Mouse (Mus musculus) adrenal gland, adult 8-10 months (tissue): Measurements from ENCODE around the gene Rps8. TPM values are rescaled to one million over a fixed set of nuclear protein-coding genes. Genes with fewer than 3 reads are reported as not detected.
A peak's percentile ranks its signal among the peaks of the same experiment; 100 is the strongest.
"Not testable (repeated sequence)": the region's sequence is repeated elsewhere in the genome, so short reads cannot be mapped to it uniquely, and the experiment has no call there.

Experiments
- DNase-seq: peaks from one replicate; pipeline ENCODE4 v3.0.0; 2022
- total RNA-seq, 4 experiments: library from RNA; stranded (reverse); gene quantifications; 2 replicates each; pipeline ENCODE4 v1.2.4; 2022

Rps8 gene
- 1,000 to 10,000 TPM in 2 of 4 experiments, 100 to 1,000 TPM in 2; 974 to 1,059 (median 1,012) TPM for total RNA-seq

DNA sequence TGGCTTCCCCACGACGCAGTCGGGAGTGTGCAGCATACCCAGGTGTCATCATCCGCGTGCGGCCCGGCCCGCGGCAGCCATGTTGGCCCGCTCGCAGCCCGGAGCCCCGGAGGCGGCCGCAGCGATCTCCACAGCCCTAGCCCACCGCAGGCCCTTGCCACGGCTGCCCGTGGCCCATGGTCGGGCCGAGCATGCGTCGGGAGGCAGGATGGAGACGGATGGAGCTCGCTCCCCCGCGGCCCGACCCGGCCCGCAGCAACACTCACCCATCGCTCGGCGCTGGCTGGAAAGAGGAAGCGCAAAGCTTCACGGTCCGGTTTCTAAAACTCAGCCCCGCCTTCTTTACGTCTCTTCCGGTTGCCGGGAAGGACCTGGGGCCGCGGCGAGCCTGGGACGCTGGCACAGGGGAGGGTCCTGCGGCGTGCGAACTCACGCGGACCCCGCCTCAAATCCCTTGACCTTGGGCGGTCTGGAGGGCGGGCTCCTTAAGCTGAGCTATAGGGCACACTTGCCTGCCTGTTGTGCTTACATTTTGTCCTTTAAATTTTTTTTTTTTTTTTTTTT, at the start of gene Rps8:
Gene Rps8 (minus strand): TSS at position 452 of the 564 bp plus-strand sequence.
- peak; percentile 85 for DNase-seq

DNA sequence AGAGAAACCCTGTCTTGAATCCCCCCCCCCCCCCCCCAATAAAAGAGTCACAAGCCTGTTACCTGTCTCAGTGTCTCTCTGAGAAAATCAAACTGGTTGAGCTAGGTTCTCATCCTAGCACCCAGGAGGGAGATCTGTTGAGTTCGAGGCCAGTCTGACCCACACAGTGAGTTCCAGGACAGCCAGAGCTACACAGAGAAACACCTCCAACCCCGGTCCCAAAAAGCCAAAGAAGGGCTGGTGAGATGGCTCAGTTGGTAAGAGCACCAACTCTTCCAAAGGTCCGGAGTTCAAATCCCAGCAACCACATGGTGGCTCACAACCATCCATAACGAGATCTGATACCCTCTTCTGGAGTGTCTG, 46.9 kb upstream of the Rps8 start:
- no peak for DNase-seq

DNA sequence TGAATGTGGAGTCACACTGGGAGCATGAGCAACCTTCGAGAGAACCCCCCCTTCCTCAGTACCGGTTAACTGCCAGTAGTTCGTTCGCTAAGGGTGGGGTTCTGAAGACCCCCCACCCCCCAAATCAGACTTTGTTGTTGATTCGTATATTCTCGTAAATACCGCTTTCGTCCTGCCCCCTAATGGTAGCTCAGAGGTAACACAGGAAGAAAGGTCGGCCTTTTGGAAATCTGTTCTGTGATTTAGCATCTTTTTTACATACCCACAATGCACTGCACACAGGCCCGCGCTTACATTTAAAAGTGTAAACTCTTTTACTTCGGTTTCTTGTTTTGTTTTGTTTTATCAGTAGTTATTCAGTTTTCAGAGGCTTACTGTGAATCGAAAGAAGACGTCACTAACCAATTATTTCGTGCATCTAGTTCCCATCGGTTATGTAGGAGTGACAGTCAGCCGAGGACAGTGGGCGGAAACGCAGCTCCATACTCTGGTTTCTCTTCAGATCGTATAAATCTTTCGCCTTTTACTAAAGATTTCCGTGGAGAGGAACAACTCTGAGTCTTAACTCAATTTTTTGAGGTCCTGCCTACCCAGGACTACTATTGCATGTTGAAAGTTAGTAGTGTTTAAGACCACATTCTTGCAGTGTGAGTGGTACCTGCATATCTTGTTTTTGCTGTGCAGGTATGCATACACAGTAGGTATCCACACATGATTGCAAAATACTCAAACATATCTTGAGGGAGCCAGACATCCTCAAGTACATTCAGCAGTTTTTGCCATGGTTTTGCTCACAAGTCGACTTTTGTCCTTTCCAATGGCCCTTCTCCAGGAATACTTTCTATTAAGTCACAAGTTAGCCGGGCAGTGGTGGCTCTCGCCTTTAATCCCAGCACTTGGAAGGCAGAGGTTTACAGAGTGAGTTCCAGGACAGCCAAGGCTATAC, 46.3 kb upstream of the Rps8 start:
- no peak for DNase-seq

DNA sequence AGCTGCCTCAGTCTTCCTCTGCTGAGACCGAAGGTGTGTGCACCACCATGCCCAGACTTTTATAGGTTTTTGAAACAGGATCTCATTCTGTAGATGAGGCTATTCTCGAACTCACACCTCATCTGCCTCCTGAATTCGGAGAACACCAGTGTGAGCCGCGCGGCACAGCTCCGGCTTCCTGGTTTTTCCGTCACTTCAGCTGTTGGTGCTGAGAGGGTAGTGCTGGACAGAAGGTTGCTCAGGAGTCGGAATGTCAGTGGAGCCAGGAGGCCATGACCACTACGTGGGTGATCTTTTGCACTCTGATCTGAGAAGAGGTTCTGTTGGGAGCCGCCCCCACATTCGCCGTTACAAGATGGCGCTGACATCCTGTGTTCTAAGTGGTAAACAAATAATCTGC, 35.8 kb upstream of the Rps8 start:
- DNase-seq: no peak

DNA sequence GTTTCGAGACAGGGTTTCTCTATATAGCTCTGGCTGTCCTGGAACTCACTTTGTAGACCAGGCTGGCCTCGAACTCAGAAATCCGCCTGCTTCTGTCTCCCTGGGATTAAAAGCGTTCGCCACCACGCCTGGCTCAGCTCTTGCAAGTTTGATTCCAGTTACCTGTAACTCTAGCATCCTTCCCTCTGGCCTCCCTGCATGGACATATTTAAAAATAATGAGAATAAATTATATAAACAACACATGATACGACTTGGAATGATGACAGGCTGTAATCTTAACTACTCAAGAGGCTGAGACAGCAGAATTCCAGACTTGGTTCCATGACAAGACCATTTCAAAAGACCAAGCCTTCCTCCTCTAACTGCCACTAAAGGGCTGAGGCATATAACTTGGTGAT, 34.6 kb upstream of the Rps8 start:
- no peak for DNase-seq

DNA sequence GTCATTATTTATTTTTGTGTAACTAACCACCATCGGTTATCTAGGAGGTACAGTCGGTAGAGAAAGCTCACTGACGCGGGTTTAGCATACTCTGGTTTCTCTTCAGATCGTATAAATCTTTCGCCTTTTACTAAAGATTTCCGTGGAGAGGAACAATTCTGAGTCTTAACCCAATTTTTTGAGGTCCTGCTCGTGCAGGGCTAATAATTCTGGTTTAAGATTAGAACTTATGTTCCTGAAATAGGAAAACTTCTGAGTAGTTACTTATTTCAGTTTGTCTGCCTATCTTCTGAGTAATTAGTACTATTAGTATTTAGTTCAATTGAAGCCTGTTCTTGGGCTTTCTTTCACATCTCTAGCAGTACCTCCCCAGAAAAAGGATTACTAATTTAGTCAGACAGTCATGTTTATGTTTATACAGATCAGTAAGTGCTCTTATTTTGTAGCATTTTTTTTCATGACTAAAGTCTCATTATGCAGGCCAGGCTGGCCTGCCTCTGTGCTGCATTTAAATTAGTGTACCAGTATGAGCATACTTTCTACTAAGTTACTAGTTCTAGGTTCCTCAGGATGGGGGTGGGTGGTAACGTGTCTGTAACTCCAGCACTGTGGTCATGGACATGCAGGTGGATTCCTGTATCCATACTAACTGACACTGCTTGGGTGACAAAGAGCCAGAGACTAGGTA, 34.0 kb upstream of the Rps8 start:
- no peak for DNase-seq

DNA sequence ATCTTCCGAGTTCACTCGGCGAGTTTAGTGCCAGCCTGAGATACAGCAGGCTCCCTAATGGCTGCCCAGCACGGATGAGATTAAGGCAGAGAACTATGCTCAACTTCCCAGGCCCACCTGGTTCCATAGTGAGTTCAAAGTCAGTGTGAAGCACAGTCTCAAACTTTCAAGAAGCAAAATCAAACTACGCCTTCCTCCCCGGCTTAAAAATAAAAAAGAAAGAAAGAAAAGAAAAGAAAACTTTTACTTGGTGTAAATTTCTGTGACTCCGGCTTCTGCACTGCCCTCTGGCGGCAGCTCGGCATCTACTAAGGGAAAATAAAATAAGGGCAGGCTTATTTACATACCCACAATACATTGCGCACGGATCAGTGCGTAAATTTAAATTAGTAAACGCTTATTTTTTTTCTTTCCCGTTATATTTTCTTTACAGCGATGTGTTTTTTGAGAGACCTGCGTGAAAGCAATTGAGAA, 33.4 kb upstream of the Rps8 start:
- peak; percentile 61 for DNase-seq

DNA sequence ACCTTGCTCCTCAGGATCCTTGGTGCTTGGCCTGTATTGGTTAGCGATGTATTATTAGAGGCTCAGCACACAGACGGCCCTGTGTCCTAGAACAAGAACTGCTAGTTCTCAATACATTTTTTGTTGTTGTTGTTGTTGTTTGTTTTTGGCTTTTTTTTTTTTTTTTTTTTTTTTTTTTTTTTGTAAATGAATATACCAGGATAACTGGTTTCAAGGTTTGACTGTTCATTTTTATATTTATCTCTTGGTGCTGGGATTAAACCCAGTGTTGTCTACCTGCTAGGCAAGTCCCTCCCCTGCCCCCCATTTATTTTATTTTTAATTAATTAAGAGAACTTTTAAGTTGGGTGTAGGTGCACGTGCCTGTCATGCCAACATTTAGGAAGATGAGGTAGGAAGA, 32.9 kb upstream of the Rps8 start:
- no peak for DNase-seq

DNA sequence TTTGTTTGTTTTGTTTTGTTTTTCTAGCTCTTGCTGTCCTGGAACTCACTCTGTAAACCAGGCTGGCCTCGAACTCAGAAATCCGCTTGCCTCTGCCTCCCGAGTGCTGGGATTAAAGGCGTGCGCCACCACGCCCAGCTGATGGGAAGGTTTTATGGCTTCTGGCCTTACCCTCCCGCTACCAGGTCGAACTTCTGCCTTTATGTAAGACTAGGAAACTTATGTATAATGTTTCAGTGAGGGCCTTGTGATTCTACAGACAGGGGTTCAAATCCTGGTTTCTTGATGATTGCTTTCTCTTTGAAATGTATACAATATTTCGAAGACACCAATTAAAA, 26.7 kb upstream of the Rps8 start:
- not testable (repeated sequence) for DNase-seq

DNA sequence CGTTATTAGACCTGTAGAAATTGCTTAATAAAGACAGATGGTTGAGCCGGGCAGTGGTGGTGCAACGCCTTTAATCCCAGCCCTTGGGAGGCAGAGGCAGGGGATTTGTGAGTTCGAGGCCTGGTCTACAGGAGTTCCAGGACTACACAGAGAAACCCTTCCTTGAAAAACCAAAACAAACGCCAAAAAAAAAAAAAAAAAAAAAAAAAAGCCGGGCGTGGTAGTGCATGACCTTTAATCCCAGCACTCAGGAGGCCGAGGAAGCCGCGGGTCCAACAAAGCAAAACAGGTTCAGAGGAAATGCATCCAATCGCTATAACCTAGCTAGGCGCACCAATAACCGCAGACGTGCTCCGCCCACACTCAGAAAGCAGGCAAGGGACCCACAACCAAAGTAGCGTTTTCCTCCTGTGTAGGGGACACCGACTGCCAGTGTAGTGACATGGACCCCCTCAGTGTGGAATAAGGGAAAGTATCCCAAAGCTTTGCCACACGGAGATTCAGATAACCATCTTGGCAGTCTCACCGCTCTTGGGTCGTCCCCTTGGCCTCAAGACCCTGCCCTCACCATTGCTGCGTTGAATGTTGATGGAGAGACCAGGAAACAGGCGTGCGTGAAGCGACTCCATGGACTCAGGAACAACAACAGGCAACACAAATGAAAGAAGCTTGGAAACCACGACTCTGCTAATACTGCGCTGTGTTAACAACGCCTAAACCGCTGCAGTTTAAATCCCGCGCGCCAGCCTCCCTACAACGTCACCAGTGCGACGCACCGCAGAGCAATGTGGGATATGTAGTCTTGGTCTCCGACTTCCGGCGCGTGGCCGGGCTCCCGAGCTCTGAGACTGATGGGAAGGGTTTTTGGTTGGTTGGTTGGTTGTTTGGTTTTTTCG, 26.1 kb upstream of the Rps8 start, which contains the start of gene Kif2c:
Gene Kif2c (minus strand): TSS at position 777 of the 896 bp plus-strand sequence.
- peak; percentile 88 for DNase-seq

DNA sequence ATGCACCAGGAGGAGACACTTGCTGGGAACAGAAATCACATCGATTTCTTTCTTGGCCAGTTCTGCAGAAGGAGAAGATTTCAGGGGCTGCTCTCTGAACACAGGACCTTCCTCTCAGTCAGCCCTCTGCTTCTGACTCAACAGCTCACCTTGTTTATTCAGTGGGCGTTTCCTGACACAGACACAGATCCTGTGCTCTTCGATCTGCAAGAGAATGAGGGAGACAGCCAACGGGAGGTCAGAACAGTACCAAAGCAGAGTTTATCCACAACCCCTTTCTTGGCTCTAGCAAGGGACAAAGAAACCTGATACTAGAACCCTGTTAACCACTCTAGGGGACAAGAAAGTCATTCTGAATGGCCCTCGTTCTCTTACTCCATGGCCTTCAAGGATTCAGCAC, 13.9 kb upstream of the Rps8 start:
- DNase-seq: no peak

DNA sequence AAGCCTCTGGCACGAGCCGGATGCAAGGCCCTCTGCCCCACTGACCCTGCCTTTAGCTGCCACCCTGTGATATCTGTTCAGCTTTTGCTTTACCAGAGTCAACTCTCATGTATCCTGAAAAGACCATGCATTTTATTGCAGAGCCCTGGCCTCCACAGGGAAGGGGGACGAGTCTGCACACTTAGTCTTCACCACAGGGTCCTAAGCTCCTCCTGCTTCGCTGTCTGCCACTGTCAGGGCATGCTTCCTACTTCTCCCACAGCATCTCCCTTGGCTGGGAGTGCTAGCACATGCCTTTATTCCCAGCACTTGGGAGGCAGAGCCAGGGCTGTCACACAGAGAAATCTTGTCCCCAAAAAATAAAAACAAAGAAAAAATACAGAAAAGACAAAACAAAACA, 5.1 kb upstream of the Rps8 start:
- no peak for DNase-seq

DNA sequence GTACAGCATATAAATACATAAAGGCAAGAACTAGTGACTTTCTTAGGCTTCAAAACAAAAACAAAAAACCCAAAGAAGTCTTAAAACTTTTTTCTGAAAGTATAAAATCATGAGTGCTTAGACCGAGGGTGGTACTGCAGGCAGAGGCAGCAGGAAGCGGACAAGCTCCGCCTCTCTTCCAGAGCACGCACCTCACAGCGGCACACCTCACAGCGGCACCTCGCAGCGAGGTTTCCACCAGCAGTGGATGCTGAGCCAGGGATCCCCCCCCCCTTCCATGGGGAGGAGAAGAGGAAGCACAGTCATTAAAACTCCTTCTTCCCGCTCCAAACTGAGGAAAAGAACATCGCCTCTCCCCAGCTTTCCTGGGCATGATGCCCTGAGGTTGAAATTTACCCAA, 3.6 kb upstream of the Rps8 start:
- no peak for DNase-seq

DNA sequence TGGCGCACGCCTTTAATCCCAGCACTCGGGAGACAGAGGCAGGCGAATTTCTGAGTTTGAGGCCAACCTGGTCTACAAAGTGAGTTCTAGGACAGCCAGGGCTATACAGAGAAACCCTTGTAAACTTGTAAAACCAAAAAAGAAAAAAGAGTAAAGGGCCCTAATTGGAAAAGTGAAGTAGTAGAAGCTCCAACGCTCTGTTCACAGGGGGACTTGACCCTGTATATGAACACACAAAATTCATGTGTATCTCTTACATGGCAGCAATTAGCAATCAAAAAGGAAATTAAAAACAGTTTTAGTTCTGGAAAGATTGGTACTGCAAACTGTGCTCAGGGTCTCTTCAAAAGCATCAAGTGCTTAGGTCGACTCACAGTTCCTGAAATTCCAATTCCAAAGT, 329 bp upstream of the Rps8 start:
- no peak for DNase-seq

DNA sequence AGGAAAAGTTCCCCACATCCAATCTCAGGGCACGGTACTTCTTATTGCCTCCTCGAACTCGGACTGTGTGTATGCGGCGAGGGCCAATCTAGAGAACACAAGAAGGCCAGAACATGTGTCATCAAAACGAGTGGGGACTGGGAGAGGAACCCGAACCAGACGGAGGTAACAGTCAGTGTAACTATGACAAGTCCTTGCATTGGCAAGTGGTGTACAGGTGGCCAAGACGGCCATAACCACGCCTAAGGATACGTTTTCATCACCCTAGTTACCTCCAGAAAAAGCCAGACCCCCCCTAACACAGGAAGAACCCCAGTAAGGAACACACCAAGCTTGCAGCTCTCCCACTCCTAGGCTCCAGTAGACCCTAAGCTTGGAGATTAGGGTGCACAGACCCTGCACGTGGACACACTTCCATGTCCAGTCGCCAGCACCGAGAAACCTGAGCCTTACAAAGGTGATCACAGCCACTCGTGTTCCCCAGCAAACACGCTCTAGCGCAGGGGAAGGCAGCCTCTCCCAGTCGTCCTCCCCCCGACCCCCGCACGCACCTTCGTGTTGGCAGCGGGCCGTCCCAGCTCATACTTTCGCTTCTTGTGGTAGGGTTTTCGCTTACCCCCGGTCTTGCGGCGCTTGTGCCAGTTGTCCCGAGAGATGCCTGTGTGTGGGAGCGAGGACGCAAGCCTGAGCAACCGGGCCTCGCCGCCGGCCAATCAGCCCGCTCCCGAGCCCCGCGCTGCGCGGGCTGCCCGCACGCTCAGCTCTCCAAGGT, 837 bp downstream of the Rps8 start:
- DNase-seq: no peak

DNA sequence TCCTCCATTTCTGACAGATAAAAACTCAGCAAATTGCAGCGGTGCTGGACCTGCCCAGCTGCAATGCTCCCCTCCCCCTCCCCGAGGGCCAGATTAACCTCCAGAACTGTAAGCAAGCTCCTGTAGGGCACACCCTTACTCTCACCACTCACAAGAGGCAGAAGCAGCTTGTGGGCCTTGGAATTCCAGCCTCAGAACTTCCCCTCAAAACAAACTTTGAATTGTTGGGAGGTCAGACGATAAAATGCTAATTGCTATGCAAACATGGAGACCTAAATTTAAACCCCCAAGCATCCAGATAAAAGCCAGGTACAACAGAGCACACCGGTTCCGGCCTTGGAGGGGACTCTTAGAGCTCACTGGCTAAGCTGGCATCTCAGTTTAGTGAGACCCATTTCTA, 3.3 kb downstream of the Rps8 start:
- no peak for DNase-seq

DNA sequence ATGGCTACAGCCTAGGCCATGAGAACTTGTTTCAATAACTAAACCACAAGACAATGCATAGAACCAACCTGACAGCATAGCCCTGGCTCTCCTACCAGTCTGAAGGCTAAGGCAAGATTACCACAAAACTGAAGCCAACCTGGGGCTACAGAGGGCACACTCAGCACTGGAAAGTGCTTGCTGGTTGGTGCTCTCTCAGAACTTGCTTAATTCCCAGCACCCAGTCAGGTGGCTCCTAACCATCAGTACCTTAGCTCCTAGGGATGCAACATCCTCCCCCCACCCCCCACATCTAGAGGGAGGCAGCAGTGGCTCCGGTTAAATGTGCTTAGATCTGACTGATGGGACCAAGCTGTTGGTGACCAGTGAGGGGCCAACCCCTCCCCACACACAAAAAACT, 4.6 kb downstream of the Rps8 start:
- no peak for DNase-seq

DNA sequence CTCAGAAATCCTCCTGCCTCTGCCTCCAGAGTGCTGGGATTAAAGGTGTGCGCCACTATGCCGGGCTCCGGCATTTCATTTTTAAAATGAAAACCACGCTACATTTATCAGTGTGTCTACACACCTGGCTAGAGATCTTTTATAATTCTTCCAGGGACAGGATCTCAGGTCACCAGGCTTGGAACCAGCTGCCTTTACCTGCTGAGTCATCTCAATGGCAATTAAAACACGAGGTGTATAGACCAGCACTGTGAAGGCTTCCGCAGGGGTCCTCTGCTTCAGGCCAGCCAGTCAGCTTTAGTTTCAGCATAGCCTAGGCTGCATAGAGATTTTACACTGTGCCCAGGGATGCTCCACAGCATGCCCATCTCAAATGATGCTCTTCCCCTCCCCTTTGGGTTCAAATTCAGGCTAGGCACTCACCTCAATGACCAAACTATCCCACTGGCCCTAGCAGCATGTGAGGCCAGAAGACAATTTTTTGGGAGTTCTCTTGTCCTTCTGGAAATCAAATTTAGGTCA, 5.8 kb downstream of the Rps8 start:
- no peak for DNase-seq

DNA sequence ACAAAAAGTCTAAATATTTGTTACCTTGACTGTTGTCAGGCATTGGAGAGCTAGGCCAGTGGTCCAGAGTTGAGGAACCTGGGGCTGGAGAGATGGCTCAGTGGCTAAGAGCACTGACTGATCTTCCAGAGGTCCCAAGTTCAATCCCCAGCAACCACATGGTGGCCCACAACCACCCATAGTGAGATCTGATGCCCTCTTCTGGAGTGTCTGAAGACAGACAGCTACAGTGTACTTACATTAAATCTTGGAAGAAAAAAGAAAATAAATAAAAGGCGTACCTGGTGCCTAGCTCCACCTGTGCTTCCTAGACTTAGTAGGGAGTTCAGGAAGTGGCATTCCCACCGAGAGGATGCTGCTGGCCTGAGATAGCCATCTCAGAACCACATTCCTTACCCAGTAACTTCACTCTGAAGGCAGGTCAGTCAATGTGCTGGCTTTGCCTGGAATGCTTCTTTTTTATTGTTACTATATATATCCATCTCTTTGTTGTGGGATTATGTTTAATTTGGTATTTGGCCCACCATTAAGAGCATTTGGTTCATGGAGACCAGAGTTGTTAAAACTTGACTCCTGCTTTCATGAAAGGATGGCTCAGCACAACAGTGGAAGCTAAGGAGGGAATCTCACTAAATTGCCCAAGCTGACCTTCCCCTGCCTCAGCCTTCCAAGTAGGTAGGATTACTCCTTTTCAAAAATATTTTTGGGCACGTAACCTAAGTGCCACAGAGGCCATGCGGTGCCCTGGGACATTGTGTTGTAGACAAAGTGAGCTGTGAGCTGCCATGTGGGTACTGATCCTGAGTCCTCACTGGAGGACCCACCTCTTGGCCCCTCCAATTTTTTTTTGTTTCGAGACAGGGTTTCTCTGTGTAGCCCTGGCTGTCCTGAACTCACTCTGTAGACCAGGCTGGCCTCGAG, 6.5 kb downstream of the Rps8 start:
- no peak for DNase-seq

DNA sequence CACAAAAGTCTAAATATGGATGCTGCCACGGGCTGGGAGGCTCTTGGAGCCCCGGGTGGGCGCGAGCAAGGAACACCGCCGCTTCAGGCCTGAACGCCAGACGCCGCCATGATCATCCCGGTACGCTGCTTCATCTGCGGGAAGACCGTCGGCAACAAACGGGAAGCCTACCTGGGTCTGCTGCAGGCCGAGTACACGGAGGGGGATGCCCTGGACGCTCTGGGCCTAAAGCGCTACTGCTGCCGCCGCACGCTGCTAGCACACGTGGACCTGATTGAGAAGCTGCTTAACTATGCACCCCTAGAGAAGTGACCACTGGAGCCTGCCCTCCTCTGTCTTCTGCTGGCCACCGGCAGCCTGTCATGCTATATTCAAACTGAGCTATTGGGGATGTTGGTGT, 7.2 kb downstream of the Rps8 start:
- DNase-seq: no peak
